ENCODE assay signal across 25 mouse cellular contexts in genomic region chr17:85432923-85433322, GRCm38 (mm10).
DNase-seq lines count a peak whose midpoint lies in the region; ATAC-seq and TF ChIP-seq lines count a peak whose summit lies in the region.
"Had no signal": no experiment of that assay in that cellular context is flagged by ENCODE, and none has a peak within 500 bp of the region (broad histone marks: within the 10 kb centered on the region; RNA-seq: fewer than 3 reads in every experiment).

No protein-coding gene starts in this region.

- WGBS in heart, embryonic 12.5 days: 22% methylated on average over 8 of the region's 8 CpGs
- 50% methylated on average over 8 of the region's 8 CpGs for WGBS in hindbrain, embryonic 13.5 days
- WGBS in hindbrain, postnatal 0 days: 64% methylated on average over 8 of the region's 8 CpGs
- 19% methylated on average over 8 of the region's 8 CpGs for WGBS in kidney, postnatal 0 days
- 41% methylated on average over 8 of the region's 8 CpGs for WGBS in neural tube, embryonic 13.5 days

- H3K27me3 ChIP-seq in heart, embryonic 12.5 days (replicated peaks): no peaks in the 10 kb centered on the region
- peaks cover 15% of the 10 kb centered on the region for H3K27me3 ChIP-seq in hindbrain, embryonic 13.5 days
- H3K27me3 ChIP-seq in hindbrain, postnatal 0 days (ENCODE audit: insufficient read depth, low read length): no peaks in the 10 kb centered on the region
- no peaks in the 10 kb centered on the region for H3K27me3 ChIP-seq in kidney, postnatal 0 days (ENCODE audit: insufficient read depth, low read length)
- peaks cover 6% of the 10 kb centered on the region; the same call in 1 of the 2 replicates for H3K27me3 ChIP-seq in neural tube, embryonic 13.5 days
- H3K27me3 ChIP-seq: limb, embryonic 12.5 days; liver, embryonic 15.5 days had no signal

- no peak overlapping the region for H3K4me3 ChIP-seq in heart, embryonic 12.5 days
- no peak overlapping the region for H3K4me3 ChIP-seq in hindbrain, embryonic 13.5 days
- H3K4me3 ChIP-seq in hindbrain, postnatal 0 days (ENCODE audit: low read length): no peak overlapping the region
- no peak overlapping the region for H3K4me3 ChIP-seq in kidney, postnatal 0 days (replicated peaks; ENCODE audit: low read depth, low read length)
- no peak overlapping the region for H3K4me3 ChIP-seq in neural tube, embryonic 13.5 days
- H3K4me3 ChIP-seq: erythroblast, embryonic 14.5 days; gastrocnemius, adult 2 months; hindbrain, embryonic 10.5 days; layer of hippocampus, adult 2 months; left cerebral cortex, adult 2 months; limb, embryonic 12.5 days; liver, embryonic 15.5 days; midbrain, embryonic 10.5 days had no signal

- TF ChIP-seq CTCF in hindbrain, postnatal 0 days (IDR thresholded peaks at IDR 0.05; ENCODE audit: low read depth): no peak
- no peak for TF ChIP-seq CTCF in kidney, postnatal 0 days (IDR thresholded peaks at IDR 0.05; ENCODE audit: low read depth)

- H3K27ac ChIP-seq in heart, embryonic 12.5 days (ENCODE audit: poor library complexity, severe bottlenecking): no peak overlapping the region
- no peak overlapping the region for H3K27ac ChIP-seq in hindbrain, embryonic 13.5 days
- no peak overlapping the region for H3K27ac ChIP-seq in hindbrain, postnatal 0 days
- H3K27ac ChIP-seq in kidney, postnatal 0 days: no peak overlapping the region
- H3K27ac ChIP-seq in neural tube, embryonic 13.5 days (replicated peaks): peak overlapping the region; percentile 46; the same call in 1 of the 2 replicates
- H3K27ac ChIP-seq: gastrocnemius, adult 2 months; hindbrain, embryonic 10.5 days; layer of hippocampus, adult 2 months; left cerebral cortex, adult 2 months; limb, embryonic 12.5 days; liver, embryonic 15.5 days; midbrain, embryonic 10.5 days had no signal

- peak overlapping the region; percentile 42 for H3K4me2 ChIP-seq in heart, embryonic 12.5 days
- H3K4me2 ChIP-seq in hindbrain, embryonic 13.5 days: no peak overlapping the region
- H3K4me2 ChIP-seq in hindbrain, postnatal 0 days (ENCODE audit: low read depth, low read length): no peak overlapping the region
- H3K4me2 ChIP-seq in kidney, postnatal 0 days (ENCODE audit: low read length): peak overlapping the region; percentile 8; the same call in 1 of the 2 replicates
- H3K4me2 ChIP-seq in neural tube, embryonic 13.5 days: 0 out of 2 replicates have a peak overlapping the region, but pooled peaks have one; percentile 30
- H3K4me2 ChIP-seq: limb, embryonic 12.5 days; liver, embryonic 15.5 days; lung, embryonic 14.5 days had no signal

- H3K36me3 ChIP-seq in heart, embryonic 12.5 days: no peaks in the 10 kb centered on the region
- no peaks in the 10 kb centered on the region for H3K36me3 ChIP-seq in hindbrain, embryonic 13.5 days
- no peaks in the 10 kb centered on the region for H3K36me3 ChIP-seq in hindbrain, postnatal 0 days (ENCODE audit: insufficient read depth, low read length)
- H3K36me3 ChIP-seq in kidney, postnatal 0 days (ENCODE audit: insufficient read depth, low read length): no peaks in the 10 kb centered on the region
- H3K36me3 ChIP-seq in neural tube, embryonic 13.5 days: no peaks in the 10 kb centered on the region
- H3K36me3 ChIP-seq: G1E; hindbrain, embryonic 10.5 days; limb, embryonic 12.5 days; liver, embryonic 15.5 days; midbrain, embryonic 10.5 days had no signal

- H3K4me1 ChIP-seq in heart, embryonic 12.5 days (replicated peaks): peaks cover 10% of the 10 kb centered on the region
- H3K4me1 ChIP-seq in hindbrain, embryonic 13.5 days (replicated peaks): peaks cover 6% of the 10 kb centered on the region
- no peaks in the 10 kb centered on the region for H3K4me1 ChIP-seq in hindbrain, postnatal 0 days (ENCODE audit: insufficient read depth, low read length)
- no peaks in the 10 kb centered on the region for H3K4me1 ChIP-seq in kidney, postnatal 0 days (replicated peaks; ENCODE audit: insufficient read depth, low read length)
- peaks cover 17% of the 10 kb centered on the region; the same call in 1 of the 2 replicates for H3K4me1 ChIP-seq in neural tube, embryonic 13.5 days (replicated peaks)
- H3K4me1 ChIP-seq: limb, embryonic 12.5 days; liver, embryonic 15.5 days had no signal

- no peak overlapping the region for H3K9ac ChIP-seq in heart, embryonic 12.5 days
- H3K9ac ChIP-seq in hindbrain, embryonic 13.5 days: peak overlapping the region; percentile 4; the same call in 1 of the 2 replicates
- no peak overlapping the region for H3K9ac ChIP-seq in hindbrain, postnatal 0 days (replicated peaks; ENCODE audit: low read length)
- H3K9ac ChIP-seq in kidney, postnatal 0 days (ENCODE audit: low read depth, low read length): no peak overlapping the region
- peak overlapping the region; percentile 41; the same call in 1 of the 2 replicates for H3K9ac ChIP-seq in neural tube, embryonic 13.5 days
- H3K9ac ChIP-seq: limb, embryonic 12.5 days; liver, embryonic 15.5 days; lung, embryonic 14.5 days had no signal

- no peak for DNase-seq in heart, postnatal 36 days
- no peak for DNase-seq in hindbrain, postnatal 0 days (ENCODE audit: low spot score)
- DNase-seq in kidney, postnatal 0 days (ENCODE audit: low spot score): peak; percentile 14
- DNase-seq in kidney, adult 11 months: no peak
- DNase-seq: adrenal gland, adult 8-10 months; cerebellum, adult 2 months; cerebellum, postnatal 14 days; gastrocnemius, adult 2 months; kidney, adult 2 months; kidney, postnatal 36 days; lung, embryonic 14.5 days; right cerebral cortex, postnatal 14 days; thymus, postnatal 4 days had no signal

- no peaks in the 10 kb centered on the region for H3K9me3 ChIP-seq in heart, embryonic 12.5 days (replicated peaks)
- H3K9me3 ChIP-seq in hindbrain, embryonic 13.5 days: no peaks in the 10 kb centered on the region
- H3K9me3 ChIP-seq in hindbrain, postnatal 0 days (ENCODE audit: low read length): no peaks in the 10 kb centered on the region
- H3K9me3 ChIP-seq in kidney, postnatal 0 days (replicated peaks; ENCODE audit: low read length): no peaks in the 10 kb centered on the region
- no peaks in the 10 kb centered on the region for H3K9me3 ChIP-seq in neural tube, embryonic 13.5 days
- H3K9me3 ChIP-seq: G1E; hindbrain, embryonic 10.5 days; limb, embryonic 12.5 days; liver, embryonic 15.5 days; midbrain, embryonic 10.5 days had no signal

- no peak for ATAC-seq in heart, embryonic 12.5 days (ENCODE audit: insufficient number of reproducible peaks, low FRiP score)
- ATAC-seq in hindbrain, embryonic 13.5 days (ENCODE audit: low FRiP score): no peak
- no peak for ATAC-seq in hindbrain, postnatal 0 days
- ATAC-seq in kidney, postnatal 0 days (replicated peaks; ENCODE audit: low FRiP score, low read depth): no peak
- no peak for ATAC-seq in neural tube, embryonic 13.5 days (ENCODE audit: low read depth)
- ATAC-seq: forebrain, embryonic 16.5 days had no signal

- intact Hi-C loops in heart, postnatal 36 days (cut with DNase I): no loop called here

Comparison
In these comparisons a context has a peak if more than half of its experiments do, and no peak if none do; other contexts are left out.
1. H3K9ac ChIP-seq: peak in hindbrain, embryonic 13.5 days (single experiment) and neural tube, embryonic 13.5 days (single experiment); none in heart, embryonic 12.5 days (single experiment), hindbrain, postnatal 0 days (single experiment) and kidney, postnatal 0 days (single experiment).
2. H3K4me2 ChIP-seq: peak in heart, embryonic 12.5 days (single experiment), kidney, postnatal 0 days (single experiment) and neural tube, embryonic 13.5 days (single experiment); none in hindbrain, embryonic 13.5 days (single experiment) and hindbrain, postnatal 0 days (single experiment).